Mouse (Mus musculus): ENCODE results near the gene 2310033P09Rik.

DNA sequence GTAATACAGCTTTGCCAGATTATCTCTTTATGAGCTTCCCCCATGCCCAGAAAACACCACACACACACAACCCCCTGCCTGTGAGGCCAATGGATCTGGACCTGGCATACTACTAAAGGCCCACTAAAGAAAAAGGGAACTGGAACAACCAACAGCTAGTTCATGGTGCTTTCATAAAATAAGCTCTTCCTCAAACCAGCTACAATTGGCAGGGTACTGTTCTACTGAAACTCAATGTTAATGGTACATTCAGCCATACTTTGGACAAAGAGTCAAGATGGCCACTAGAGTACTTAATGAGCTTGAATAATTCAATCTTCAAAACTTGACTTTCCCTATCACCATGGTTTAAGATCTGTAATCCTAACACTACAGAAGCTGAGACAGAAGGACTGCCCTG lies 13.5 kb downstream of the 2310033P09Rik start:
- no peak for TF ChIP-seq CTCF (IDR thresholded peaks at IDR 0.05; ENCODE audit: low read depth, low read length)
- TF ChIP-seq POLR2A (IDR thresholded peaks at IDR 0.05; ENCODE audit: extremely low read depth, insufficient read depth, low read length), result no peak

All from liver, adult 2 months (tissue).